Mouse (Mus musculus): Measurements from ENCODE around the gene Tmem145. TPM values are rescaled to one million over a fixed set of nuclear protein-coding genes. Genes with fewer than 3 reads are reported as not detected.
A peak's percentile ranks its signal among the peaks of the same experiment; 100 is the strongest.

Gene Tmem145
- total RNA-seq, 2 experiments from 2014 or later: not detected

DNA sequence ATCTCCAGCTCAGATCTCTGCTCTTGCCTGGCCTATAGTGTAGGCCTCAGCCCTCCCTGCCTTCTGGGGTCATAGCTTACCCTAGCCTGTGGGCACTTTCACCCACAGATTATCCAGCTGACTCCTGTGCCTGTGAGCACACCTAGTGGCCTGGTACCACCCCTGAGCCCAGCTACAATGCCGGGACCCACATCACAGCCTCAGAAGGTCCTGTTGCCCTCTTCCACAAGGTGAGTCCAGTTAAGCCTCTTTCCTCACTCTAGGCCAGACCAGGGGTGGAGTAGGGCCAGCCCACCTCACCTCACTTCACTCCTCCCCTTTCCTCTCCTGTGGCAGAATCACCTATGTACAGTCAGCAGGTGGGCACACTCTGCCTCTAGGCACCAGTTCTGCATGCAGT, 15.4 kb upstream of the Tmem145 start:
- intact Hi-C loops (cut with DNase I): no loop called here
- DNase-seq: peak in 1 of 2 experiments; percentile 2

DNA sequence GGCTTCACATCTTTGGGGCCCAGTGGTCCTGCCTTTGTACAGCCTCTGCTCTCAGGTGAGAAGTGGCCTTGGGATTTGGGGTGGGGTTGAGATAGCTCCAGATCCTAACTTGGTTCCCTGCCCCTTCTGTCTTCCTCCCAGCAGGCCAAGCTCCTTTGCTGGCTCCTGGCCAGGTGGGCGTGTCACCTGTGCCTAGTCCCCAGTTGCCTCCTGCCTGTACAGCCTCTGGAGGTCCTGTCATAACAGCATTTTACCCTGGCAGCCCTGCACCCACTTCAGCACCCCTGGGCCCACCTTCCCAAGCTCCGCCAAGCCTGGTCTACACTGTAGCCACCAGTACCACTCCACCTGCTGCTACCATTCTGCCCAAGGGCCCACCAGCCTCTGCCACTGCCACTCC, 15.0 kb upstream of the Tmem145 start:
- intact Hi-C loops (cut with DNase I): no loop called here
- DNase-seq: peak; percentile 20 to 22

DNA sequence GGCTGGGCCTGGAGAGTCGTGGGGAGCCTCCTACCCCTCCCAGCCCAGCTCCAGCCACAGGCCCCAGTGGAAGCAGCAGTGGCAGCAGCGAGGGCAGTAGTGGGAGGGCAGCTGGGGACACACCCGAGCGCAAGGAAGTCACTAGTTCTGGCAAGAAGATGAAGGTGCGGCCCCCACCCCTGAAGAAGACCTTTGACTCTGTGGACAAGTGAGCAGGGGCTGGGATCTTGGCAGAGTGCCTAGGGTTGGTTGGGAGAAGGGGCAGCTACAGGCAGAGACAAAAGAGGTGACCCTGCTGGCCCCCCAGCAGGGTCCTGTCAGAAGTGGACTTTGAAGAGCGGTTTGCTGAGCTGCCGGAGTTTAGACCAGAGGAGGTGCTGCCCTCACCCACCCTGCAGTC, 13.8 kb upstream of the Tmem145 start:
- no peak for DNase-seq

DNA sequence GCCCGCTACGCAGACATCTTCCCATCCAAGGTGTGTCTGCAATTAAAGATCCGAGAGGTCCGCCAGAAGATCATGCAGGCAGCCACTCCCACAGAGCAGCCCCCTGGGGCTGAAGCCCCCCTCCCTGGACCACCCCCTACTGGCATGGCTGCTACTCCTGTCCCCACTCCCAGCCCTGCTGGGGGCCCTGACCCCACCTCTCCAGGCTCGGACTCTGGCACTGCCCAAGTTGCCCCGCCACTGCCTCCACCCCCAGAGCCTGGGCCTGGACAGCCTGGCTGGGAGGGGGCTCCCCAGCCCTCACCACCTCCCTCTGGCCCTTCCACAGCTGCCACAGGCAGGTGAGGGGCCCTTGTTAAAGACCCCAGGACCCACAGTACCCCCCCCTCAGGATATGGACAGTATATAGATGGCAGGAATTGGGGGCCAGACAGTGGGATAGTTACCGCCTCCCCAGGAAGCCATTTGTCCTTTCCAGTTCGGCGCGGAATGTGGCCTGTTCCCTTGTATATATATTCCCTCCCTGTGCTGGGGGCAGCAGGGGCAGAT, 12.6 kb upstream of the Tmem145 start:
- DNase-seq: no peak
- intact Hi-C loops (cut with DNase I): no loop called here

More for the DNA sequence above, 13.8 kb upstream of the Tmem145 start:
- intact Hi-C loops (cut with DNase I): no loop called here

- intact Hi-C loops (cut with DNase I): no loop called here
- no peak for DNase-seq
Measured at GRCm38 (mm10) chr7:25294495-25294894, 11.4 kb upstream of the Tmem145 start.

- DNase-seq: no peak
- intact Hi-C loops (cut with DNase I): no loop called here
Measured at GRCm38 (mm10) chr7:25294960-25295722, 10.8 kb upstream of the Tmem145 start.

DNA sequence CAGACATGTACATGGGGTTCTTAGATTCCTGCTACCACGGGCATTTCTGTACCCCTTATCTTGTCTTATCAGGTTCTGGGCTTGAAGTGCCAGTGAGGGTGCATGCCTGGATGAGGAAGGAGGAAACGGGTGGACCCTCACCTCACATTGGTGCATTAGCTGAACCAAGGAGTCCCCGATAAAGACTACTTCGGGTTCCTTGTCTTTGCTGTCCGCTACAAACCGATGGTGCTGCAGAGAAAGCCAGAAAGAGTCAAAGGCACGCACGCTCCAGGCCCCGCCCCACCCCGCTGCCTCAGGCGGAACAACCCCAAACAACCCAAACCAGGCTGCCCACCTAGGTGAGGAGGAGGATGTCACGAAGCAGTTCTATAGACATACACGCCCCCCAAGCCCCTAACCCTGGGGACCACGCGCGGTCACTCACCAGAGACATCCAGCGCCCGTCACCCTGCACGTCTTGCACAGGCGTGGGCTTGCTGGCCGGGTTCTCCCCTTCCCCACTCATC, 8.9 kb upstream of the Tmem145 start:
- intact Hi-C loops (cut with DNase I): no loop called here
- no peak for DNase-seq

GRCm38 (mm10) chr7:25297454-25298325, 8.2 kb upstream of the Tmem145 start, which contains the start of gene Pafah1b3:
Gene Pafah1b3, minus strand, starts transcription at chr7:25297986.
- DNase-seq: no peak
- intact Hi-C loops (cut with DNase I): no loop called here

- no peak for DNase-seq
- intact Hi-C loops (cut with DNase I): no loop called here
Measured at GRCm38 (mm10) chr7:25301063-25301462, 4.8 kb upstream of the Tmem145 start, which contains the start of gene Prr19. Gene Prr19, plus strand, starts transcription at chr7:25301411.

- DNase-seq: no peak
- intact Hi-C loops (cut with DNase I): no loop called here
Measured at GRCm38 (mm10) chr7:25303003-25303684, 2.8 kb upstream of the Tmem145 start.

DNA sequence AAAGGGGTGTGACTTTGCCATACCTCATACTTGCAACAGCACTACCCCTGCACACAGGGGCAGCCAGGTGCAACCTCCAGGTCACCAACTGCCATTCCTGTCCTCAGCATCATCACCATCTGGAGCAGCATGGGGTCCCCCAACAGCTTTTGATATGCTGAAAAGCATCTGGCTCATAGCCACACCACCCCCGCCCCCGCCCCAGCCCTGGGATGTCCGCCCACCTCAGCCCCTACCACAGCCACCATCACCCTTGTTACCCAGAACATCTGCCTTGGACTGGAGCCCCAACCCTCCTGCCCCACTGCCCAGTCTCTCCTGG, 2.3 kb upstream of the Tmem145 start:
- DNase-seq: no peak
- intact Hi-C loops (cut with DNase I): no loop called here

DNA sequence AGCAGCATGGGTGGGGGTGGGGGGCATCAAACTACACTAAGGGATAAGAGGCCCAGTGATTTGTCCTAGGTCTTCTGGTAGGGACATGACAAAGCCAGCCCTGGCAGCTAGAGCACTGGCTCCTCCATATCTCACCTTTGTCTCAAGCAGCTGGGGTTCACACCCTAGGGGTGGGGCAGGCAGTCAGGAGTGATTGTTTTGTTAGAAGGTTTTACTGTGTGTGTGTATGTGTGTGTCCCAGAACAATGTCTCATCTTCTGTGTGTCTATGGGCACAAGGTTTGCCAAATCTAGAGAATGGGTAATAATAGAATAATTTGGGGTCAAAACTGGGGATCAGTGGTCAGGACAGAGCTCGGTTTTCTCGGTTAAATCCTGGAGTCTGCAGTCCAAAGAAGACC, 425 bp upstream of the Tmem145 start:
- DNase-seq: no peak
- intact Hi-C loops (cut with DNase I): no loop called here

DNA sequence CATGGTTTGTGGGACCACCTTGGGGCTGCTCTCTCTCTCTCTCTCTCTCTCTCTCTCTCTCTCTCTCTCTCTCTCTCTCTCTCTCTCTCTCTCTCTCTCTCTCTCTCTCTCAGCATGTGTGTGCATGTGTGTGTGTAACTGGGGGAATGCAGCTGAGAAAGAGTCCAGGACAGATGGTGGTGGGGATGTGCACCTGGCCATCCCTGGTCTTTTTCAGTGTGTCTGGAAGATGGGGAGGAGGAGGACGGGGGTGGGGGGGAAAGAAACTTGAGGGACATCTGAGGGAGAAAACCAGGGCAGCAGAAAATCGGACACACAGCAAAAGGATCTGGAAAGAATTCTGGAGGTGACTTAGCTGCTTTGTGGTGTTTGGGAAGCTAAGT, 699 bp downstream of the Tmem145 start:
- intact Hi-C loops (cut with DNase I): no loop called here

GRCm38 (mm10) chr7:25308702-25309318, 2.9 kb downstream of the Tmem145 start:
- intact Hi-C loops (cut with DNase I): no loop called here
- no peak for DNase-seq

More for the DNA sequence above, 699 bp downstream of the Tmem145 start:
- no peak for DNase-seq

- DNase-seq: no peak
- intact Hi-C loops (cut with DNase I): no loop called here
Measured at GRCm38 (mm10) chr7:25309425-25309824, 3.5 kb downstream of the Tmem145 start.

DNA sequence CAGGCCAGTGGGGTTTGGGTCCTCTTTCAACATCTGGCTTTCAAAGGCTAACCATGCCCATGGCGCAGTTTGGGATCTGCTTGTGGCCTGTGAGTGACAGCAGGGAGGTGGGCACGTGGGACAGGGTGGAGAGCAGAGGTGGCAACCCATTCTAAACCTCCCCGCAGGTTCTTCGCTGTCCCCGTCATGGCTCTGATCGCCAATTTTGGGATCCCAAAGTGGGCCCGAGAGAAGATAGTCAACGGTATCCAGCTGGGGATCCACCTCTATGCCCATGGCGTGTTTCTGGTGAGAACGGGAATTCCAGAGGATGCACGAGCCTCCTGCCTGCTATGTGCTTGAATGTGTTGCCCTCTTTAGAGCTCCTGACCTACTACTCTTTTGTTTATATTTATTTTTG, 5.3 kb downstream of the Tmem145 start:
- no peak for DNase-seq
- intact Hi-C loops (cut with DNase I): loop anchor here (5.0 kb wide), 1 partner anchor 179 kb away; no protein-coding TSS in a partner anchor

DNA sequence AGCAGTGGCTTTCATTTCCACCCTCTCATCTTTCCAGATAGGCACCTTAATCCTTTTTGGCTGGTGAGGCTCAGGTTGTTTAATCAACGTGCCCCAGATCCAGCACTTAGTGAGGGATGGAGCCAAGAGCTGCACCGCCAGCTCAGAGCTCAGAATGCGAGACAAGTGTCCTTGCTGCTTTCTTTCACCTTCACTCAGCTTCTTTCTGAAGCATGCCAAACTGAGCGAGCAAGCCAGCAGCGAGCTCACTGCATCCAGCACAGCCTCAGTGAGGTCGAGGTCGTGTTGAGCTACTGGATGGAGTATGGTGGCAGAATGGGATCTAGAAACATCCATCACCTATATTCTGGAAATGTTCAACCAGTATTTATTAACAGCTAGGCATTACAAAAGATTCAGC, 7.4 kb downstream of the Tmem145 start:
- DNase-seq: no peak
- intact Hi-C loops (cut with DNase I): loop anchor here (5.0 kb wide), 1 partner anchor 181 kb away; no protein-coding TSS in a partner anchor

- intact Hi-C loops (cut with DNase I): loop anchor here (5.0 kb wide), 3 partner anchors 67 to 237 kb away; no protein-coding TSS in a partner anchor
- DNase-seq: no peak
Measured at GRCm38 (mm10) chr7:25314606-25315305, 8.8 kb downstream of the Tmem145 start.

- intact Hi-C loops (cut with DNase I): loop anchor here (5.0 kb wide), 2 partner anchors 68 to 238 kb away; no protein-coding TSS in a partner anchor
- no peak for DNase-seq
Measured at GRCm38 (mm10) chr7:25315306-25316041, 9.6 kb downstream of the Tmem145 start.

Measured in gastrocnemius, postnatal 36 days (tissue).